Mouse (Mus musculus): ENCODE data around the gene Pla2g5. TPM values are rescaled to one million over a fixed set of nuclear protein-coding genes. Genes with fewer than 3 reads are reported as not detected.
A peak's percentile ranks its signal among the peaks of the same experiment; 100 is the strongest.

The Pla2g5 gene
- polyA plus RNA-seq, 1 experiment from 2014 or later = 2.3 TPM

GRCm38 (mm10) chr4:138855092-138855632 is 8.1 kb downstream of the Pla2g5 start:
- H3K4me2 ChIP-seq (ENCODE audit: low read depth, low read length) = no peak overlapping the region

GRCm38 (mm10) chr4:138852961-138853360 is 10.3 kb downstream of the Pla2g5 start:
- Histone ChIP-seq H3K27me3 (replicated peaks; ENCODE audit: control insufficient read depth, insufficient read depth, low read length) (no peaks in the 10 kb centered on the region), H3K4me3 (ENCODE audit: low read depth, low read length) (no peak overlapping the region), H3K27ac (replicated peaks; ENCODE audit: low read depth, low read length) (no peak overlapping the region), H3K36me3 (ENCODE audit: control insufficient read depth, insufficient read depth, low read length) (no peaks in the 10 kb centered on the region), H3K4me1 (ENCODE audit: control insufficient read depth, insufficient read depth, low read length) (no peaks in the 10 kb centered on the region), H3K9me3 (ENCODE audit: control insufficient read depth, low read length) (no peaks in the 10 kb centered on the region), H3K4me2 (ENCODE audit: low read depth, low read length) (no peak overlapping the region), H3K9ac (ENCODE audit: low read depth, low read length) (no peak overlapping the region)
- 66% methylated on average over 6 of the region's 6 CpGs for WGBS
- no peak for ATAC-seq (ENCODE audit: low read depth)
- no peak for DNase-seq (ENCODE audit: low spot score)

More at GRCm38 (mm10) chr4:138855092-138855632, 8.1 kb downstream of the Pla2g5 start:
- Histone ChIP-seq H3K9ac (ENCODE audit: low read depth, low read length) (no peak overlapping the region), H3K36me3 (ENCODE audit: control insufficient read depth, insufficient read depth, low read length) (no peaks in the 10 kb centered on the region), H3K27me3 (replicated peaks; ENCODE audit: control insufficient read depth, insufficient read depth, low read length) (no peaks in the 10 kb centered on the region), H3K4me1 (ENCODE audit: control insufficient read depth, insufficient read depth, low read length) (no peaks in the 10 kb centered on the region), H3K27ac (replicated peaks; ENCODE audit: low read depth, low read length) (no peak overlapping the region), H3K4me3 (ENCODE audit: low read depth, low read length) (no peak overlapping the region), H3K9me3 (ENCODE audit: control insufficient read depth, low read length) (no peaks in the 10 kb centered on the region)
- 88% methylated on average over 9 of the region's 9 CpGs for WGBS
- ATAC-seq (ENCODE audit: low read depth) (no peak), DNase-seq (ENCODE audit: low spot score) (no peak)

- Histone ChIP-seq H3K4me1 (ENCODE audit: control insufficient read depth, insufficient read depth, low read length) (no peaks in the 10 kb centered on the region), H3K9me3 (ENCODE audit: control insufficient read depth, low read length) (no peaks in the 10 kb centered on the region), H3K4me3 (ENCODE audit: low read depth, low read length) (no peak overlapping the region), H3K9ac (ENCODE audit: low read depth, low read length) (no peak overlapping the region), H3K27ac (replicated peaks; ENCODE audit: low read depth, low read length) (no peak overlapping the region), H3K4me2 (ENCODE audit: low read depth, low read length) (no peak overlapping the region), H3K27me3 (replicated peaks; ENCODE audit: control insufficient read depth, insufficient read depth, low read length) (no peaks in the 10 kb centered on the region), H3K36me3 (ENCODE audit: control insufficient read depth, insufficient read depth, low read length) (no peaks in the 10 kb centered on the region)
- WGBS = 6% methylated on average over 4 of the region's 4 CpGs
- 0 out of 2 replicates have a peak, but pooled peaks have one; percentile 44 for ATAC-seq (ENCODE audit: low read depth)
- peak; percentile 56 for DNase-seq (ENCODE audit: low spot score)
Measured at GRCm38 (mm10) chr4:138851463-138851862, 11.8 kb downstream of the Pla2g5 start.

- WGBS = 76% methylated on average over 7 of the region's 7 CpGs
- peak; percentile 48 for DNase-seq (ENCODE audit: low spot score)
Measured at GRCm38 (mm10) chr4:138841386-138841785, 21.9 kb downstream of the Pla2g5 start.

GRCm38 (mm10) chr4:138840726-138841125 is 22.6 kb downstream of the Pla2g5 start:
- Histone ChIP-seq H3K27me3 (replicated peaks; ENCODE audit: control insufficient read depth, insufficient read depth, low read length) (no peaks in the 10 kb centered on the region), H3K36me3 (ENCODE audit: control insufficient read depth, insufficient read depth, low read length) (no peaks in the 10 kb centered on the region), H3K9me3 (ENCODE audit: control insufficient read depth, low read length) (peaks cover 21% of the 10 kb centered on the region), H3K27ac (replicated peaks; ENCODE audit: low read depth, low read length) (no peak overlapping the region), H3K4me1 (ENCODE audit: control insufficient read depth, insufficient read depth, low read length) (no peaks in the 10 kb centered on the region), H3K4me3 (ENCODE audit: low read depth, low read length) (no peak overlapping the region), H3K4me2 (ENCODE audit: low read depth, low read length) (no peak overlapping the region), H3K9ac (ENCODE audit: low read depth, low read length) (no peak overlapping the region)
- DNase-seq (ENCODE audit: low spot score) (no peak), ATAC-seq (ENCODE audit: low read depth) (no peak)
- WGBS = 83% methylated on average over 8 of the region's 8 CpGs

More at GRCm38 (mm10) chr4:138841386-138841785, 21.9 kb downstream of the Pla2g5 start:
- Histone ChIP-seq H3K36me3 (ENCODE audit: control insufficient read depth, insufficient read depth, low read length) (no peaks in the 10 kb centered on the region), H3K4me1 (ENCODE audit: control insufficient read depth, insufficient read depth, low read length) (no peaks in the 10 kb centered on the region), H3K9ac (ENCODE audit: low read depth, low read length) (no peak overlapping the region), H3K4me3 (ENCODE audit: low read depth, low read length) (no peak overlapping the region), H3K4me2 (ENCODE audit: low read depth, low read length) (no peak overlapping the region), H3K27ac (replicated peaks; ENCODE audit: low read depth, low read length) (no peak overlapping the region), H3K9me3 (ENCODE audit: control insufficient read depth, low read length) (peaks cover 21% of the 10 kb centered on the region), H3K27me3 (replicated peaks; ENCODE audit: control insufficient read depth, insufficient read depth, low read length) (no peaks in the 10 kb centered on the region)
- peak; percentile 41; the same call in 1 of the 2 replicates for ATAC-seq (ENCODE audit: low read depth)

GRCm38 (mm10) chr4:138839806-138840205 is 23.5 kb downstream of the Pla2g5 start:
- H3K36me3 ChIP-seq (ENCODE audit: control insufficient read depth, insufficient read depth, low read length) = no peaks in the 10 kb centered on the region
- peaks cover 17% of the 10 kb centered on the region for H3K9me3 ChIP-seq (ENCODE audit: control insufficient read depth, low read length)
- DNase-seq (ENCODE audit: low spot score) (no peak), ATAC-seq (ENCODE audit: low read depth) (no peak)
- H3K9ac ChIP-seq (ENCODE audit: low read depth, low read length) = no peak overlapping the region
- no peak overlapping the region for H3K4me3 ChIP-seq (ENCODE audit: low read depth, low read length)
- no peak overlapping the region for H3K4me2 ChIP-seq (ENCODE audit: low read depth, low read length)
- no peak overlapping the region for H3K27ac ChIP-seq (replicated peaks; ENCODE audit: low read depth, low read length)
- no peaks in the 10 kb centered on the region for H3K4me1 ChIP-seq (ENCODE audit: control insufficient read depth, insufficient read depth, low read length)
- no peaks in the 10 kb centered on the region for H3K27me3 ChIP-seq (replicated peaks; ENCODE audit: control insufficient read depth, insufficient read depth, low read length)
- WGBS = 76% methylated on average over 6 of the region's 6 CpGs

- H3K27ac ChIP-seq (replicated peaks; ENCODE audit: low read depth, low read length) = no peak overlapping the region
- 59% methylated on average over 11 of the region's 11 CpGs for WGBS
- H3K4me2 ChIP-seq (ENCODE audit: low read depth, low read length) = no peak overlapping the region
Measured at GRCm38 (mm10) chr4:138827147-138827546, 36.1 kb downstream of the Pla2g5 start.

GRCm38 (mm10) chr4:138825751-138826567 is 37.3 kb downstream of the Pla2g5 start:
- no peaks in the 10 kb centered on the region for H3K36me3 ChIP-seq (ENCODE audit: control insufficient read depth, insufficient read depth, low read length)
- no peaks in the 10 kb centered on the region for H3K9me3 ChIP-seq (ENCODE audit: control insufficient read depth, low read length)
- no peak overlapping the region for H3K4me3 ChIP-seq (ENCODE audit: low read depth, low read length)
- H3K9ac ChIP-seq (ENCODE audit: low read depth, low read length) = no peak overlapping the region
- 55% methylated on average over 18 of the region's 18 CpGs for WGBS
- no peak for ATAC-seq (ENCODE audit: low read depth)
- H3K27me3 ChIP-seq (replicated peaks; ENCODE audit: control insufficient read depth, insufficient read depth, low read length) = no peaks in the 10 kb centered on the region
- H3K4me1 ChIP-seq (ENCODE audit: control insufficient read depth, insufficient read depth, low read length) = no peaks in the 10 kb centered on the region
- H3K27ac ChIP-seq (replicated peaks; ENCODE audit: low read depth, low read length) = no peak overlapping the region
- no peak for DNase-seq (ENCODE audit: low spot score)
- no peak overlapping the region for H3K4me2 ChIP-seq (ENCODE audit: low read depth, low read length)

More at GRCm38 (mm10) chr4:138827147-138827546, 36.1 kb downstream of the Pla2g5 start:
- ATAC-seq (ENCODE audit: low read depth) (no peak), DNase-seq (ENCODE audit: low spot score) (peak; percentile 48)
- no peaks in the 10 kb centered on the region for H3K27me3 ChIP-seq (replicated peaks; ENCODE audit: control insufficient read depth, insufficient read depth, low read length)
- no peaks in the 10 kb centered on the region for H3K4me1 ChIP-seq (ENCODE audit: control insufficient read depth, insufficient read depth, low read length)
- no peak overlapping the region for H3K9ac ChIP-seq (ENCODE audit: low read depth, low read length)
- no peaks in the 10 kb centered on the region for H3K9me3 ChIP-seq (ENCODE audit: control insufficient read depth, low read length)
- H3K36me3 ChIP-seq (ENCODE audit: control insufficient read depth, insufficient read depth, low read length) = no peaks in the 10 kb centered on the region
- H3K4me3 ChIP-seq (ENCODE audit: low read depth, low read length) = no peak overlapping the region

Data from embryonic facial prominence, embryonic 14.5 days (tissue).